Mouse (Mus musculus): ENCODE data around the gene Mrps15.

- TF ChIP-seq E2F4 (IDR thresholded peaks at IDR 0.05; ENCODE audit: insufficient read depth) (no peak), USF1 (IDR thresholded peaks at IDR 0.05; ENCODE audit: low read depth) (no peak), TCF12 (IDR thresholded peaks at IDR 0.05; ENCODE audit: insufficient read depth, poor library complexity, severe bottlenecking) (no peak), MAX (IDR thresholded peaks at IDR 0.05; ENCODE audit: low read depth) (no peak), POLR2A (IDR thresholded peaks at IDR 0.05; ENCODE audit: insufficient read length, low read depth) (no peak), MYOD1 (IDR thresholded peaks at IDR 0.05; ENCODE audit: control insufficient read depth in 1 of 3, insufficient read length in 2 of 3, low read depth in 2 of 3) (no peak), CEBPB (IDR thresholded peaks at IDR 0.05; ENCODE audit: insufficient read depth, poor library complexity, severe bottlenecking) (no peak), MYOG (IDR thresholded peaks at IDR 0.05; ENCODE audit: control insufficient read depth in 1 of 3, insufficient read depth in 1 of 3, insufficient read length in 2 of 3, low read depth in 2 of 3) (no peak), SRF (IDR thresholded peaks at IDR 0.05; ENCODE audit: control insufficient read depth, insufficient read length, low read depth) (no peak), TCF3 (IDR thresholded peaks at IDR 0.05; ENCODE audit: insufficient read length, low read depth) (no peak)
Observed at GRCm38 (mm10) chr4:126090848-126091124, 44.1 kb downstream of the Mrps15 start.

All from myocyte (in vitro differentiated cells).